Mouse (Mus musculus) gastrocnemius, postnatal 36 days (tissue): ENCODE measurements around the gene Olfr824. TPM values are rescaled to one million over a fixed set of nuclear protein-coding genes. Genes with fewer than 3 reads are reported as not detected.
"Not testable (repeated sequence)": the region's sequence is repeated elsewhere in the genome, so short reads cannot be mapped to it uniquely, and the experiment has no call there.

ENCODE experiments used
- DNase-seq, 2 experiments: peaks; one replicate each; pipeline ENCODE4 v3.0.0; 2022
- intact Hi-C: fragments of 180-260 bp; cut with DNase I; formaldehyde crosslinking; loops from one replicate; pipeline ENCODE4 v1.15.1; 2025
- long read RNA-seq, 2 experiments: library from polyadenylated mRNA; stranded (forward); transcript quantifications; one replicate each; pipeline ENCODE4 v2.0.0; 2021
- total RNA-seq, 2 experiments: library from RNA; stranded (reverse); gene quantifications; 2 replicates each; pipeline ENCODE4 v1.2.3; 2021

The Olfr824 gene
- not detected for total RNA-seq
- long read RNA-seq, experiment 1 = 0 reads
- long read RNA-seq, experiment 2 = 0 reads

- intact Hi-C loops, DNase-seq: not testable (repeated sequence)
Observed at GRCm38 (mm10) chr10:130129900-130130299, at the start of gene Olfr824. Gene Olfr824 (minus strand): TSS chr10:130130000.

GRCm38 (mm10) chr10:130166666-130167065 is 36.9 kb upstream of the Olfr824 start, which contains the start of gene Olfr825:
Gene Olfr825 (minus strand): TSS chr10:130166766.
- no peak for DNase-seq
- intact Hi-C loops = no loop called here

GRCm38 (mm10) chr10:130165196-130165595 is 35.4 kb upstream of the Olfr824 start:
- no peak for DNase-seq
- intact Hi-C loops = no loop called here

GRCm38 (mm10) chr10:130144121-130144520 is 14.3 kb upstream of the Olfr824 start:
- intact Hi-C loops = no loop called here
- DNase-seq = no peak

GRCm38 (mm10) chr10:130142481-130142880 is 12.7 kb upstream of the Olfr824 start:
- DNase-seq, intact Hi-C loops: not testable (repeated sequence)

GRCm38 (mm10) chr10:130134811-130135210 is 5.0 kb upstream of the Olfr824 start:
- no peak for DNase-seq
- intact Hi-C loops = no loop called here

- DNase-seq, intact Hi-C loops: not testable (repeated sequence)
Observed at GRCm38 (mm10) chr10:130116045-130116444, 13.8 kb downstream of the Olfr824 start.

- intact Hi-C loops = not testable (repeated sequence)
Observed at GRCm38 (mm10) chr10:130115283-130115682, 14.5 kb downstream of the Olfr824 start, which contains the start of gene Olfr823. Gene Olfr823 (minus strand): TSS chr10:130115383.

GRCm38 (mm10) chr10:130096104-130096503 is 33.7 kb downstream of the Olfr824 start:
- intact Hi-C loops = no loop called here
- no peak for DNase-seq

More at GRCm38 (mm10) chr10:130115283-130115682, 14.5 kb downstream of the Olfr824 start, which contains the start of gene Olfr823:
- DNase-seq = not testable (repeated sequence)

GRCm38 (mm10) chr10:130092838-130093440 is 36.9 kb downstream of the Olfr824 start:
- no peak for DNase-seq
- intact Hi-C loops = no loop called here

Other genes starting within 250 kb of the Olfr824 start
- gene Olfr815, start 224.1 kb downstream of the Olfr824 start, total RNA-seq = not detected
- gene Olfr816, start 214.4 kb downstream of the Olfr824 start, total RNA-seq = not detected
- not detected for gene Olfr818, start 180.9 kb downstream of the Olfr824 start, total RNA-seq
- not detected for gene Olfr819, start 162.7 kb downstream of the Olfr824 start, total RNA-seq
- not detected for gene Olfr247, start 153.9 kb downstream of the Olfr824 start, total RNA-seq
- gene Gm10310, start 144.9 kb downstream of the Olfr824 start, total RNA-seq = not detected
- not detected for gene Olfr820, start 117.4 kb downstream of the Olfr824 start, total RNA-seq
- not detected for gene Olfr821, start 99.7 kb downstream of the Olfr824 start, total RNA-seq
- gene Olfr822, start 58.8 kb downstream of the Olfr824 start, total RNA-seq = not detected
- not detected for gene Olfr823, start 14.6 kb downstream of the Olfr824 start, total RNA-seq
- not detected for gene Olfr825, start 36.8 kb upstream of the Olfr824 start, total RNA-seq
- not detected for gene Olfr826, start 54.2 kb upstream of the Olfr824 start, total RNA-seq
- not detected for gene Olfr827, start 84.4 kb upstream of the Olfr824 start, total RNA-seq
- gene Neurod4, start 150.2 kb upstream of the Olfr824 start, total RNA-seq = not detected
- under 1 TPM; 0.47 to 0.97 TPM for gene Tespa1, start 192.9 kb upstream of the Olfr824 start, total RNA-seq